Mouse (Mus musculus): Measurements from ENCODE around the gene Fam81a. TPM values are rescaled to one million over a fixed set of nuclear protein-coding genes. Genes with fewer than 3 reads are reported as not detected.

Gene Fam81a
- total RNA-seq, 2 experiments from 2014 or later = 61.8 to 65.9 TPM

GRCm38 (mm10) chr9:70111869-70112286, 30.5 kb downstream of the Fam81a start:
- DNase-seq = peak; percentile 17
- intact Hi-C loops (cut with DNase I) = loop anchor here (10.0 kb wide), 1 partner anchor 93 kb away; the partner anchor contains the start of gene Myo1e

- no peak for DNase-seq
- intact Hi-C loops (cut with DNase I) = loop anchor here (10.0 kb wide), 1 partner anchor 94 kb away; the partner anchor contains the start of gene Myo1e
Observed at GRCm38 (mm10) chr9:70110871-70111270, 31.5 kb downstream of the Fam81a start.

DNA sequence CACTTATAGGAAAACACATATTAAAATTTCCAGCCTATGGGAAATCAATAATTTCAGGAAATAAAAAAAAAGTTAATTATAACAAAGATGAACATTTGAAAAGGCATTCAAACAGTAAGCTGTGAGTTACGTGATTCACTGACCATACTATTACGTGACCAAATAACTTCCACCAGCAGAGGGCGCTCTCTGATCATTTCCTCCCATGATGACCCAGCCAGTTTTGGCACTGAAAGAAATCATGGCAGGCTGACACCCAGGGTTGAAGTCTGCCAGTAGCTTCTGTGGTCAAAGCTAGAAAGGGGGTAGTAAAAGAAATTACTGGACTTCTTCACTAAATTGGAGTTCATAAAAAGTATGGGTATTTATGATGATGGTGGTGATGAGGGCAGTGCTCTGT, 33.1 kb downstream of the Fam81a start:
- intact Hi-C loops (cut with DNase I) = loop anchor here (5.0 kb wide), 1 partner anchor 283 kb away; no protein-coding TSS in a partner anchor
- peak; percentile 90 for DNase-seq

GRCm38 (mm10) chr9:70108151-70108550, 34.2 kb downstream of the Fam81a start:
- DNase-seq = no peak

GRCm38 (mm10) chr9:70105573-70105972, 36.8 kb downstream of the Fam81a start:
- intact Hi-C loops (cut with DNase I) = loop anchor here (5.0 kb wide), 1 partner anchor 287 kb away; no protein-coding TSS in a partner anchor
- DNase-seq = no peak

More at GRCm38 (mm10) chr9:70108151-70108550, 34.2 kb downstream of the Fam81a start:
- intact Hi-C loops (cut with DNase I) = loop anchor here (5.0 kb wide), 1 partner anchor 284 kb away; no protein-coding TSS in a partner anchor

DNA sequence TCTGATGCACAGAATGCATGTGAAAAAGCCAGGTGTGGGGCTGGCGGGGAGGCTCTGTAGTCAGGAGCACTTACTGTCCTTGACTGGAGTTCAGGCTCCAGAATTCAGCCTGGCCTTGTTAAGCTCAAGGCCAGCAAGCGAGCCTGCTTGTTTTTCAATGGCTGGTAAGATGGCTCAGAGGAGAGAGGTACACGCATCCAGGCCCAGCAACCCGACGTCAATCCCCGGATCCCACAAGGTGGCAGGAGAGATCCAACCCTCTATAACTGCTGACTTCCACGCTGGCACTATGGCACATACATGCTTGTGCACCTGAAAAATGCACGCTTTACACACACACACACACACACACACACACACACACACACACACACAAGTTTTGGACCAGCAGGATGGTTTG, 39.3 kb downstream of the Fam81a start:
- intact Hi-C loops (cut with DNase I) = no loop called here
- DNase-seq = no peak

GRCm38 (mm10) chr9:70097542-70097941, 44.8 kb downstream of the Fam81a start:
- intact Hi-C loops (cut with DNase I) = loop anchor here (10.0 kb wide), 1 partner anchor 487 kb away; no protein-coding TSS in a partner anchor
- no peak for DNase-seq

GRCm38 (mm10) chr9:70095016-70095415, 47.3 kb downstream of the Fam81a start:
- intact Hi-C loops (cut with DNase I) = loop anchor here (10.0 kb wide), 1 partner anchor 490 kb away; no protein-coding TSS in a partner anchor
- DNase-seq = no peak

DNA sequence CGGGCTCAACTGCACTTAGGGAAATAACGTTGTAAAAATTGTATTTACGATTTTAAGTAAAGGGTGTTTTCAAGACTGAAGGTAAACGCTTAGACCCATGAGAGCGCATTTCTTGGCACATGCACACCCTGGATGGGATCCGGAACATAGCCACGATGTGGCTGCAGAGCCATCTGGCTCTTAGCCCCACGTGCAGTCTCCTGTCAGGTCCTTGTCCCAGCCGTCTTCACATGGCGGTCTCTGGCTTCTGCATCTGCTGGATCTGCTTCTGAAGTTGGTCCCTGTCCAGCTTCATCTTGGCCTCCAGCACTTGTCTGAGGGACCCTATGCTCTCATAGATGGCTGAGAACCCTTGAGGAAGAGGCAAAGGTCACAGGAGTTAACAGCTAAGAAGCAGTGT, 51.8 kb downstream of the Fam81a start:
- intact Hi-C loops (cut with DNase I) = loop anchor here (10.0 kb wide), 1 partner anchor 494 kb away; no protein-coding TSS in a partner anchor
- peak; percentile 73 for DNase-seq

DNA sequence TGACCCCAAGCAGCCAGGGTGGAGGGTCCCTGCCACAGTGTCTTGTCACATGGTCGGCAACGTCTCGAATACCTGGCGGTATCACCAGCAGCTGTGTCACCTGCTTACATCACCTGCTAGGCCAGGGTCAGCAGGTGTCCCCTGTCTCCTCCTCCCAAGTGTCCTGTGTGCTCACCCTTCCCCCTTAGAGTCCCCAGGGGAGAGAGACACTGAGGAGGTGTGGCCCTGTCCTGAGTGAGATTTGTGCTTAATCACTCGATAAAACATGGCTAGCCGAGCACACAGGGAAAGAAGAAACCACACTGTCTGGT, 53.6 kb downstream of the Fam81a start:
- intact Hi-C loops (cut with DNase I) = no loop called here

DNA sequence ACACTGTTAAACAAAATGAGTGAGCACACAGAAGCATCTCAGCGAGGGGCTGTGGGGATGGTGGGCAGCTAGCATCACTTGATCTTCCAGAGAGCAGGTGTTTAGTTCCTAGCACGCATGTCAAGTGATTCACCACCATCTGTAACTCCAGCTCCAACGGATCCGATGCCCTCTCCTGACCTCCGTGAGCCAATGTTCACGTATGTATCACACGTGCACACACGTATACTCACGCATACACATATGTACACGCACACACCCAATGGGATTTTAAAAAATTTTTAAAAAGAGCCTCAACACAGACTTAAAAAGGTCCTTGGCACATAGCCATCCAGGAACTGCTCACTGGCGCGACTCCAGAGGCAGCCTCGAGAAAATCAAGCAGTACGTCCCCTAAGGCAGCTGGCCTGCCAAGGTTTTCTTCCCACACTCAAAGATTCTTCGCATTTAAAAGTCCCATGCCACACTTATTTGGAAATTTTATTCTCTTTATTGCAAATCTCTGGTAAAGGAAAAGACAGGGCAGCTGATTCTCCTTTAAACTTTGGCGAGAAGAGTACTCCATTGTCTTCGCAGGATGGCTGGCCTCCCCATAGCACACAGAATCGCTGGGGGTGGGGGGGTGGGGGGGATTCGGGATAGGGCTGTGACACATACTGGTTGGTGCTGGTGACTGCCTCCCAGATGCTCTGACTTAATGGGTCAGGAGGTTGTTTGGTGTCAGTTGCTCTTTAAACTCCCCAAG, 54.1 kb downstream of the Fam81a start:
- DNase-seq = peak; percentile 47
- intact Hi-C loops (cut with DNase I) = no loop called here

More for the DNA sequence above, 53.6 kb downstream of the Fam81a start:
- DNase-seq = no peak

GRCm38 (mm10) chr9:70087379-70087778, 55.0 kb downstream of the Fam81a start:
- DNase-seq = no peak
- intact Hi-C loops (cut with DNase I) = no loop called here

- intact Hi-C loops (cut with DNase I) = no loop called here
- DNase-seq = no peak
Observed at GRCm38 (mm10) chr9:70086091-70086490, 56.3 kb downstream of the Fam81a start.

DNA sequence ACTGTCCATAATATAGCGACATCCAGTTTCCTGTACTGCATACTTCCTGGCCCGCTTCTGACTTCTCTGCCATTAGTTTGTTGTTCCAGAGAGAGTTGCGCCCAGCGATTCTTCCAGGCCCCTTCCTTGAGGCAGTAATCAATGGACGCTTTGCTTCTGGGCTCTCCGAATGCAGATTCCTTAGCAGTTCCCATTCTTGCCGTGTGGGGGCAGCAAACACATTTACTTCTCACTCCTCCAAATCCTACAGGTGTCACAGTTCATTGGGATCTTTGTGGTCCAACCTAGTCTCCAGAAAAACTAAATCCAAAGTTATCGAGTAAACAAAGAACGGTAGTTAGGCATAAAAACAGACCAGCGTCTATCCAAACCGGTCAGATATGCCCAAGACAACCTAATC, 58.3 kb downstream of the Fam81a start:
- intact Hi-C loops (cut with DNase I) = loop anchor here (5.0 kb wide), 1 partner anchor 67 kb away; no protein-coding TSS in a partner anchor

GRCm38 (mm10) chr9:70082357-70083204, 59.8 kb downstream of the Fam81a start:
- no peak for DNase-seq
- intact Hi-C loops (cut with DNase I) = loop anchor here (5.0 kb wide), 1 partner anchor 65 kb away; no protein-coding TSS in a partner anchor

More for the DNA sequence above, 58.3 kb downstream of the Fam81a start:
- peak; percentile 61 for DNase-seq

DNA sequence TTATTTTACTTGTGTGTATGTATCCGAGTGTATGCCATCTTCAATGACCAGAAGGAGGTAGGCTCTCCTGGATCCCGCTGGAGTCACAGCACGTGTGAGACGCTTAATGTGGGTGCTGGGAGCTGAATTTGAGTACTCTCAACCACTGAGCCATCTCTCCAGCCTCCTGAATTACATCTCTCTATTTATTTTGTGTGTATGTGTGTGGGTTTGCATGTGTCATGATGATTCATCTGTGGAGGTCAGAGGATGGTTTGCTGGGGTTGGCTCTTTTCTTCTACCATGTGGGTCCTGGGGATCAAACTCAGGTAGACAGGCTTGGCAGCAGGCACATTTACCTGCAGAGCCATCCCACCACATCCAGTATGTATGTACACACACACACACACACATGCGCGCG, 60.6 kb downstream of the Fam81a start:
- intact Hi-C loops (cut with DNase I) = loop anchor here (5.0 kb wide), 1 partner anchor 64 kb away; no protein-coding TSS in a partner anchor
- DNase-seq = no peak

DNA sequence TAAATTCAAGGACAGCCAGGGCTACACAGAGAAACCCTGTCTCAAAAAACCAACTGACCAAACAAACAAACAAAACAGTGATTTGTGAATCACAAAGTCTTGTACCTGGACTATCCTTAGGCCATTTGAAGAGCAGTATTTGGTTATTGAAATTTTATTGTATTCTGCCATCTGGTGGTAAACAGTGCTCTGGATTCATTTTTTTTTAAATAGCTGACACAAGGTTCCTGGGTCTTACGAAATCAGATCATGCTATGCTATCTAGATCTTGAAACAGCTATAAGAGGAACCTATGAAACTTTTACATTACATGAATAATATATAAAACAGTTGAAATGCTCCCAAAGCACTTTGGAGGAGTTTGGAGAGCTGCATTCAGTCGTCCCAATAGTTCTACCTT, 61.4 kb downstream of the Fam81a start:
- intact Hi-C loops (cut with DNase I) = loop anchor here (5.0 kb wide), 1 partner anchor 64 kb away; no protein-coding TSS in a partner anchor
- DNase-seq = no peak

GRCm38 (mm10) chr9:70080027-70080800, 62.1 kb downstream of the Fam81a start:
- no peak for DNase-seq
- intact Hi-C loops (cut with DNase I) = loop anchor here (5.0 kb wide), 1 partner anchor 63 kb away; no protein-coding TSS in a partner anchor

- intact Hi-C loops (cut with DNase I) = no loop called here
- DNase-seq = no peak
Observed at GRCm38 (mm10) chr9:70078034-70078433, 64.3 kb downstream of the Fam81a start.

DNA sequence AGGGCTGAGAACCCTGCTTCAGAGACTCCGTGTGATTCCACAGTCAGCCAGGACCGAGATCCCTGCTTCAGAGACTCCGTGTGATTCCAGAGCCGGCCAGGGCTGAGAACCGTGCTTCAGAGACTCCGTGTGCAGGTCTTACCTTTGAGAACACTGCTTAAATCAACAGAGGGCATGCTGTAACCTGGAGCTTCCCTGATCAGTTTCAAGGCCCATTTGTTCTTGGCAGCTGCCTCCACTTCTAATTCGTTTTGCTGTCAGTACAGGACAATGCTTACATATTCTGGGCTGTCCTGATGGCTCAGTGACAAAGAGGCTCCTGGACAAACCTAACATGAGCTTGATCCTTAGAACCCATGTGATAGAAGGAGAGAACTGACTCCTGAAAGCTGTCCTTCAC, 65.2 kb downstream of the Fam81a start:
- DNase-seq = no peak
- intact Hi-C loops (cut with DNase I) = no loop called here
